Mouse (Mus musculus): ENCODE measurements around the gene Atp6v1f.

GRCm38 (mm10) chr6:29430681-29431420, 36.7 kb upstream of the Atp6v1f start:
- TF ChIP-seq SMC3 (IDR thresholded peaks at IDR 0.05; ENCODE audit: low read depth, low read length) (no peak), JUND (IDR thresholded peaks at IDR 0.05; ENCODE audit: low read depth, low read length) (no peak), EP300 (IDR thresholded peaks at IDR 0.05; ENCODE audit: low read depth in 1 of 2, low read length in 2 of 2) (no peak), ZNF384 (IDR thresholded peaks at IDR 0.05; ENCODE audit: low read depth, low read length) (no peak), POLR2A (IDR thresholded peaks at IDR 0.05; ENCODE audit: control insufficient read depth in 1 of 2, insufficient read depth in 1 of 2, low read depth in 1 of 2, low read length in 2 of 2, poor library complexity in 1 of 2) (no peak), CTCF (IDR thresholded peaks at IDR 0.05 in 2 of 3, conservative IDR thresholded peaks at IDR 0.05 in 1 of 3; ENCODE audit: control insufficient read depth in 1 of 3, insufficient read depth in 1 of 3, low read depth in 2 of 3, low read length in 3 of 3, poor library complexity in 1 of 3, severe bottlenecking in 1 of 3) (no peak), MXI1 (IDR thresholded peaks at IDR 0.05; ENCODE audit: low read depth, low read length) (no peak), POLR2AphosphoS2 (IDR thresholded peaks at IDR 0.05; ENCODE audit: low read length) (no peak), MAX (IDR thresholded peaks at IDR 0.05; ENCODE audit: low read length) (no peak), ZC3H11A (IDR thresholded peaks at IDR 0.05; ENCODE audit: low read depth, low read length) (no peak)
